Mouse (Mus musculus) brain, adult 2 months (tissue): ENCODE data around the gene Map3k6.

Experiments used
- DNase-seq: peaks from one replicate; pipeline ENCODE4 v3.0.0; 2011; ENCODE audit warnings: low read depth, low spot score

The Map3k6 gene

DNA sequence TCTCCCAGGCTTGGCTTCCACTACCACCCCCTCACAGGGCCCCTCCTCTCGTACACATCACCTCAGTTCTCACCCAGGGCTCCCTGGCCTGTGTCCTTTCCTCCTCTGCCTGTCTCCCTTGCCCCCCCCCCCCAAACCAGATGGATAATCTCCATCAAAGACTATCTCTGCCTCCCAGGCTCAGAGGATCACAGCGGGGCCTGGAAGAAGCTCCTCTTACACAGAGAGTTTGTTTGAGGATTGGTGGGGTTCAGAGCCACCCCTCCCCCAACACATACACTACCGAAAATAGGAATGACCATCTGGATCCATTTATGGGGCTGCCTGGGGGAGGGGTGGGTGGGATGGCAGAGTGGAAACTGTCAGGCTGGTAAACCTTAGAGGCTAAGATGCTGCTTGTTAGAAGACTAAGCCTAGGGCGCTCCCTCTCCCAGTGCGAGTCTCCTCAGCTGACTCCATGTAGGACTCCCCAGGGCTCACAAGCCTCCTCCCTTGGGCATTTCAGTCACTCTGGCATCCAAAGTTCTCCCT, 41.4 kb downstream of the Map3k6 start:
- DNase-seq, result peak; percentile 62

GRCm38 (mm10) chr4:133282656-133283055, 42.0 kb downstream of the Map3k6 start:
- DNase-seq, result no peak

DNA sequence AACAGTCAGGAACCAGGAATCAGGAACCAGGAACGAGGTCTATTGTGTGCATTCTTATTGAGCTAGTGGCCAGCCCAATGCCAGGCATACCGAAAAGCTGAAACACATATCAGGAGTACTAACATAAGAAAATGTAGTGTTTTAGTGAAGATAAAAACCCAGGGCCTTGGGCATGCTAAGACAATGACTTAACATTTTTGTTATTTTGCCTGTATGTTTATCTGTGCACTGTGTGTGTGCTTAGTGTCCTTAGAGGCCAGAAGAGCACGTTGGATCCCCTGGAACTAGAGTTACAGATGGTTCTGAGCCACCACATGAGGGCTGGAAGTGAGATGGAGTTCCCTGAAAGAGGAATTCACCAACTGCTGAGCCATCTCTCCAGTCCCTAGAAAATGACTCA, 44.7 kb downstream of the Map3k6 start:
- no peak for DNase-seq

- DNase-seq, result no peak
Measured at GRCm38 (mm10) chr4:133285950-133286349, 45.3 kb downstream of the Map3k6 start.

DNA sequence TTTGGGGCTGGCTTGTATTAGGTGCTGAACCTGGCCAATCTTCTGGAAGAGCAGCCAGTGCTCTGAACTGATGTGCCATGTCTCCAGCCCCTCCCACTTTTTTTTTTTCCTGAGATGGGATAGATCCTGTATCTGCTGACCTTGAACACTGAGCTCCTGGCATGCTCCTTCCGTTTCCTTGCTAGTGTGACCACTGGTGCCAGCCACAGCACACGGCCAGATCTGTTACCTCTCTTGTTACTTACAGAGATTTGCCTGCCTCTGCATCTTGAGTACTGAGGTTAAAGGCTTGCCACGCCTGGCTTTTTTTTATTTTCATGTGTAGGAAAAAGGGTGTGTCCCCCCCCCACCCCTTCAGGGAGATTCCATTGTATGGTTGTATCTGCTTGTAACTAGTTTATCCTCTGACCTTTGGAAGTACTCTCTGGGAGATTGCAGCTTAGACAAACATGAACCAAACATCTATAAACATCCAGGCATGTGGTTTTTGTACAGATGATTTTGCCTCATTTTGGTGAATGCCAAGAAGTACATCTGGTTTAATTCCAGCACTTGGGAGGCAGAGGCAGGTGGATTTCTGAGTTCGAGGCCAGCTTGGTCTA, 46.0 kb downstream of the Map3k6 start:
- DNase-seq, result no peak

GRCm38 (mm10) chr4:133291255-133291654, 50.6 kb downstream of the Map3k6 start:
- DNase-seq, result no peak

DNA sequence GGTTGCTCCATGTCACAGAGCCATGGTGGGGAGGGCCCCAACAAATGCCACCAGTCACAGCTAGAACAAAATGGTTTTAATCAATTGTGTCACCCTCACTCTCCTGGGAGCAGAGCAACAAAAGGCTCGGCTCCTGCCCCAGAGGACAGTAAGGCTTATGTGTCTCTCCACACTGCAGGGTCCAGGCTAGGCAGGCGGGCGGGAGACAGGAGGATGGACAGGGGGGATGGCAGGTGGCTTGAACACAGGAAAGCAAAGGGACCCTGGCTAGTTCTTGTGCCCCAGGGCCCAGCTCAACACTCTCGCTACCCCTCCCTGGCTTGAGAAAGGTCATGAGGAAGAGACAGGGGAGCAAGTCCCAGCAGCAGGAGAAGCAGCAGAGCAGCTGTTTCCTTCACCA, 51.8 kb downstream of the Map3k6 start:
- DNase-seq, result no peak

GRCm38 (mm10) chr4:133292901-133293843, 52.6 kb downstream of the Map3k6 start:
- DNase-seq, result peak; percentile 73

- DNase-seq, result no peak
Measured at GRCm38 (mm10) chr4:133294084-133294483, 53.5 kb downstream of the Map3k6 start.

GRCm38 (mm10) chr4:133297360-133297759, 56.7 kb downstream of the Map3k6 start:
- no peak for DNase-seq

DNA sequence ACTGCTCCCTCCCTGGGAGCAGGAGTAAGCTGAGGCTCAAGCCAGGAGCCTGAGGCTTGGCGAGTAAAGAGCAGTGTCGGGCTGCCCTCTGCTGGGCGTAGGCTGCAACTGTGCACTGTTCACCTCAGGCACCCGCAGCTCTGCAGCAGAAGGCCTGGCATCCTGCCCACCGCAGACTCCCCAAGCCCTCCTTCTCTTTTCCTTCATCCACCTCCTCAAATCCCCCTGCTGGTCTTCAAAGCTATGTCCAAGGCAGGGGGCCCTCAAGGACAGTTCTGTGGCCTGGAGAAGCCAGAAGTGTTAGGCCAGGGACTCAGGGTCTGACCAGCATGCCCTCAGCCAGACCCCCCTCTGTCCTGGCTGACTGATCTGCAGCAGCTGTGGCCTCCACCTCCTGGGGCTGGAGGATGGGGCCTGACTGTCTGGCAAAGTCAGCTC, 57.2 kb downstream of the Map3k6 start:
- DNase-seq, result peak; percentile 94

GRCm38 (mm10) chr4:133298516-133299365, 58.1 kb downstream of the Map3k6 start:
- peak; percentile 98 for DNase-seq

GRCm38 (mm10) chr4:133299701-133300100, 59.1 kb downstream of the Map3k6 start:
- DNase-seq, result peak; percentile 93

DNA sequence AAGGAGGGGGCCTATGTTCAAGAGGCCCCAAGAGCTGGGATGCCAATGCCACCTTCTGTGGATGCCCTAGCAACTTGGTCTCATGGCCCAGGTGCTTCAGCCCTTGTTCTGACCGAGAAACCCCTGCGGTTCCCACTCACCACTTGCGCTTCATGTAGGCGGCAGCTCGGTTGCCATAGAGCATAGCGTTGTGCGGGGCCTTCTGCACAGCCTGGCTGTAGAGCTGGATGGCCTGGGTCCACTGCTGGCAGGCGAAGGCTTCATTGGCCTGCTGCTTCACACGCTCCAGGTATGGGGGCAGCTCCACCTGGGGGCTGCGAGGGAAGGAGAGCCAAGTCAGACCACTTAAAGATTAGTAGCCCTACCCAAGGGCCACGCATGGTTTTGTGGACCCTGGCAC, 59.8 kb downstream of the Map3k6 start:
- DNase-seq, result no peak

DNA sequence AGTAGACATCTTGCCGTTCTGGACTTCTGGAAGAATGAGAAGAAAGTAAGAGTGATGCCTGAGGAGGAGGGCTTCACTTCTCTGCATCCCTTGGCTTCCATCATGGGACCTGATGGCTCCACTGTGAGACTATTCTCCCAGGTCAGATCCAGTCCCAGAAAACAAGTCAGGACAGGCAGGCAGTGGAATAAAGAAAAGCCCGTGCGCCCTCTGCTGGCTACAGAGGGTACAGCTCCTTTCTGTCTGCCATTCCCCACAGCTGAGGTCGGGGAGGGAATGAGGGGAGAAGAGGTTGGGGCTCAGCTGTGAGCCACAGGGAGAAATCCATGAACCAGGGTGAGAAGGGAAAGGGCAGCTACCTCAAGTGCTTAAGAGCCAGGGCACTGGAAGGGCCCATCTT, 61.2 kb downstream of the Map3k6 start:
- DNase-seq, result peak; percentile 78
